Mouse (Mus musculus): ENCODE data around the gene Cplx2. TPM values are rescaled to one million over a fixed set of nuclear protein-coding genes. Genes with fewer than 3 reads are reported as not detected.

The Cplx2 gene
- polyA plus RNA-seq, 1 experiment from 2014 or later: 6.4 TPM

DNA sequence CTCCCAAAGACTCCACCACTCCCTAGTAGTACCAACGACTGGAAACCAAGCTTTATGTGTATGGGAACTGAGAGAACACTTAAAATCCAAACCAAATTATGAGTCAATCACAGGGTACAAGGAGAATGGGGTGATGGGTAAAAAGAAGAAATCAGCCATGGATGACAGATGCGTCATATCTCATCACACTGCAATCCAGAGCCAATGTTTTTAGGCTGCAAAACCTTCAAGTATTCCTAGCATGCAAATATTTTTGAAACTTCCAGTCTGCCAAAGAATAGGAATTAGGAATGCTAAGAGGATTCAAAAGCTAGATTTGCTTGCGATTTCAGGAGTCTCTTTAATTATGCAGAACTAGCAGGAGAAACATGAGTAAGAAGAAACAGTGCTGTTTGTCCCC lies 57.6 kb downstream of the Cplx2 start:
- H3K4me3 ChIP-seq (ENCODE audit: low read length): no peak overlapping the region
- H3K9ac ChIP-seq (ENCODE audit: low read depth, low read length): no peak overlapping the region
- WGBS: 75% methylated on average over 3 of the region's 3 CpGs
- no peaks in the 10 kb centered on the region for H3K9me3 ChIP-seq (ENCODE audit: control insufficient read depth, low read length)
- ATAC-seq (ENCODE audit: low FRiP score, low TSS enrichment): no peak
- H3K27me3 ChIP-seq (ENCODE audit: control insufficient read depth, insufficient read depth, low read length): no peaks in the 10 kb centered on the region
- H3K4me1 ChIP-seq (ENCODE audit: control insufficient read depth, insufficient read depth, low read length): 0 out of 2 replicates have a peak, but pooled peaks cover 10% of the 10 kb centered on the region
- H3K4me2 ChIP-seq (replicated peaks; ENCODE audit: low read depth, low read length): no peak overlapping the region
- H3K36me3 ChIP-seq (ENCODE audit: control insufficient read depth, insufficient read depth, low read length): no peaks in the 10 kb centered on the region
- no peak overlapping the region for H3K27ac ChIP-seq (ENCODE audit: low read depth, low read length)

DNA sequence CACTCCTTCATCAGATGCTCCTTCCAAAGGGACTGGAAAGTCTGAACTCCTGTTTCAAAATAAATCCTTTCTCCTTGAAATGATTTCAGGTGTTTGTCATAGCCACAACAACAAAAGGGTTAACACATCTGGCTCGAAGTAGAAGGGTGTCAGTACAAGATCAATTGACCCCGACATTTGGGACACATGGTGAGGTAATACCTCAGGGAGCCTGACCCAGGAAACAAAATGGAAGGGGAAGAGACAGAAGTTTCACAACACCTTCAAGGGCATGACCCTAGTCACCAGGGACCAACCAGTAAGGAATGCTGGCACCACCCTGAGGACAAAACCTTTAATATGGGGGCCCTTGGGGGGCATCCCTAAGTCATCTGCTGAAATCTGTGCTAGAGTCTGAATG lies 58.9 kb downstream of the Cplx2 start:
- Histone ChIP-seq H3K9ac (ENCODE audit: low read depth, low read length) (no peak overlapping the region), H3K27ac (ENCODE audit: low read depth, low read length) (no peak overlapping the region), H3K4me1 (ENCODE audit: control insufficient read depth, insufficient read depth, low read length) (0 out of 2 replicates have a peak, but pooled peaks cover 9% of the 10 kb centered on the region), H3K4me3 (ENCODE audit: low read length) (no peak overlapping the region), H3K36me3 (ENCODE audit: control insufficient read depth, insufficient read depth, low read length) (no peaks in the 10 kb centered on the region), H3K4me2 (replicated peaks; ENCODE audit: low read depth, low read length) (no peak overlapping the region), H3K9me3 (ENCODE audit: control insufficient read depth, low read length) (no peaks in the 10 kb centered on the region), H3K27me3 (ENCODE audit: control insufficient read depth, insufficient read depth, low read length) (no peaks in the 10 kb centered on the region)
- WGBS: 31% methylated on average over 2 of the region's 2 CpGs
- ATAC-seq (ENCODE audit: low FRiP score, low TSS enrichment): no peak

DNA sequence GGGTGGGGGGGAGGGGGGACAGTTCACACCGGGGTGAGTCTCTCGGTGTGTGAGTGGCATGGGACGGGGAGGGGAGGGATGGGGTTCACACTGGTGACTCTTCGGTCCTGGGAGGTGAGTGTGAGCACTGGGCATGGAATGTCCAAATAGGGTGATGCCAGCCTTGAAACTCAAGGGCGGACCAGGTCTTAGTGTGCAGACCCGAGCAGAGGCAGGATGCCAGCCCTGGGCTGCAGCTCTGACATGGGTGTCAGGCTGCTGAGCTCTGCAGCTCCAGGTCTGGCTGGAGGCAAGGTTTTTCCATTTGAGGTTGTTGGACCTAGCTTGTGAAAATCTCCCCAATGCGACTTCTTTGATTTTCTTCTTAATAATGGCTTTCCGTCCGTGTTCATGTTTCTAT lies 60.0 kb downstream of the Cplx2 start:
- Histone ChIP-seq H3K36me3 (ENCODE audit: control insufficient read depth, insufficient read depth, low read length) (no peaks in the 10 kb centered on the region), H3K27ac (ENCODE audit: low read depth, low read length) (no peak overlapping the region), H3K4me3 (ENCODE audit: low read length) (no peak overlapping the region), H3K4me2 (replicated peaks; ENCODE audit: low read depth, low read length) (no peak overlapping the region), H3K9ac (ENCODE audit: low read depth, low read length) (no peak overlapping the region), H3K4me1 (ENCODE audit: control insufficient read depth, insufficient read depth, low read length) (0 out of 2 replicates have a peak, but pooled peaks cover 3% of the 10 kb centered on the region), H3K9me3 (ENCODE audit: control insufficient read depth, low read length) (no peaks in the 10 kb centered on the region), H3K27me3 (ENCODE audit: control insufficient read depth, insufficient read depth, low read length) (no peaks in the 10 kb centered on the region)
- WGBS: 88% methylated on average over 9 of the region's 9 CpGs
- ATAC-seq (ENCODE audit: low FRiP score, low TSS enrichment): no peak

Other genes with a start within 250 kb of the Cplx2 start
- gene Hrh2, start 179.2 kb upstream of the Cplx2 start, polyA plus RNA-seq (2014; fragmentation: Nextera tagmentation; extraction: Ambion mirVana): 0.11 TPM in 1 of 2 replicates, not detected in the other
- 142 and 151 TPM in 2 replicates for gene Thoc3, start 97.5 kb downstream of the Cplx2 start, polyA plus RNA-seq (2014; fragmentation: Nextera tagmentation; extraction: Ambion mirVana)
- 14.0 and 17.9 TPM in 2 replicates for gene Simc1, start 132.4 kb downstream of the Cplx2 start, polyA plus RNA-seq (2014; fragmentation: Nextera tagmentation; extraction: Ambion mirVana)
- gene 4833439L19Rik, start 194.1 kb downstream of the Cplx2 start, polyA plus RNA-seq (2014; fragmentation: Nextera tagmentation; extraction: Ambion mirVana): 96.7 and 158 TPM in 2 replicates
- gene Arl10, start 203.7 kb downstream of the Cplx2 start, polyA plus RNA-seq (2014; fragmentation: Nextera tagmentation; extraction: Ambion mirVana): 29.7 and 33.5 TPM in 2 replicates
- 78.6 and 88.6 TPM in 2 replicates for gene Nop16, start 218.7 kb downstream of the Cplx2 start, polyA plus RNA-seq (2014; fragmentation: Nextera tagmentation; extraction: Ambion mirVana)
- gene Higd2a, start 218.9 kb downstream of the Cplx2 start, polyA plus RNA-seq (2014; fragmentation: Nextera tagmentation; extraction: Ambion mirVana): 203 and 224 TPM in 2 replicates
- gene Cltb, start 240.0 kb downstream of the Cplx2 start, polyA plus RNA-seq (2014; fragmentation: Nextera tagmentation; extraction: Ambion mirVana): 36.3 TPM in 2 replicates

Measured in kidney, embryonic 14.5 days (tissue).